Mouse (Mus musculus) monocyte, adult 2 months (primary cell): Measurements from ENCODE around the gene Mks1.

Experiments used
- DNase-seq, 2 experiments: peaks; one replicate each; pipeline ENCODE4 v3.0.0; 2022; ENCODE audit warnings: low spot score in 2 of 2, low read depth in 1 of 2

Mks1 gene

GRCm38 (mm10) chr11:87871766-87872165, 18.8 kb downstream of the Mks1 start:
- no peak for DNase-seq

- no peak for DNase-seq
Observed at GRCm38 (mm10) chr11:87875436-87875835, 22.4 kb downstream of the Mks1 start, which contains the start of gene Epx. Epx (minus strand) TSS chr11:87875536.

DNA sequence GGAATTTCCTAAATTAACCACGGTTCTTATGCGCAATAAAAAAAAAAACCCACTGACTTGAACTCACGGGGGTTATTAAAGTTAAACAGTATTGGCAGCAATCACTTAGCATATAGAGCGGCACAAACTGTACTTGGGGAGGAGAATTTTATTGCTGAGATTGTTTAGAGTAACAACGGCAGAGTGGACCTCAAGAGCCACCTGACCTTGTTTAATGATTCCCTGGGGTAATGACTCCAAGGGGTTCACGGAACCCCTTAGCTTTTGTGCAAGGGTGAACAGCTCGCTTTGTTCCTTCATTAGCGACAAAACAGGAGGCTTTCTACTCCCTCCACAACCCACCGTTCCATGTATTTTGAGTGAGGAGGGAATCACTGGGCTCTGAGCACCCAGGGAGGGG, 26.8 kb downstream of the Mks1 start:
- no peak for DNase-seq

- DNase-seq: no peak
Observed at GRCm38 (mm10) chr11:87881714-87882113, 28.7 kb downstream of the Mks1 start.

GRCm38 (mm10) chr11:87883493-87883892, 30.5 kb downstream of the Mks1 start:
- DNase-seq: no peak

GRCm38 (mm10) chr11:87884856-87885255, 31.8 kb downstream of the Mks1 start:
- no peak for DNase-seq

- DNase-seq: no peak
Observed at GRCm38 (mm10) chr11:87892168-87892567, 39.2 kb downstream of the Mks1 start, which contains the start of gene Olfr462. Olfr462 (minus strand) TSS chr11:87892268.

DNA sequence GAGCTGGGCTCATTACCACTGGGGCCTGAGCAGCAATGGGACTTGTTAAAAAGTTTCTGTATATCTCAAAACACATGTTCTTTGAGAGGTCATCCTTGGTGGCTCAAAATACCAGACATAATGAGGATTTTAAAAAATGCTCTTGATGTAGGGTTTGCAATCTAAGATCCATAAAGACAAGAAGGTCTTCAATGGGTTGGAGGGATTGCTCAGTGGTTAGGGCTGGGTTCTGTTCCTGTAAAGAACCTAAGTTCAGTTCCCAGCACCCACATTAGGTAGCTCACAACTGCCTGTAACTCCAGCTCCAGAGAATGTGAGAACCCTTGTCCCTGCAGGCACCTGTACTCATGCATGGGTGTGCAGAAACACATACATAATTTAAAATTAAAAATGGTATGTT, 44.3 kb downstream of the Mks1 start, which contains the start of gene Olfr463:
Gene Olfr463, minus strand, starts transcription at position 101 of the 400 bp plus-strand sequence.
- no peak for DNase-seq

GRCm38 (mm10) chr11:87904331-87904730, 51.3 kb downstream of the Mks1 start:
- DNase-seq: no peak
